Mouse (Mus musculus): ENCODE data around the gene Adck2.

DNA sequence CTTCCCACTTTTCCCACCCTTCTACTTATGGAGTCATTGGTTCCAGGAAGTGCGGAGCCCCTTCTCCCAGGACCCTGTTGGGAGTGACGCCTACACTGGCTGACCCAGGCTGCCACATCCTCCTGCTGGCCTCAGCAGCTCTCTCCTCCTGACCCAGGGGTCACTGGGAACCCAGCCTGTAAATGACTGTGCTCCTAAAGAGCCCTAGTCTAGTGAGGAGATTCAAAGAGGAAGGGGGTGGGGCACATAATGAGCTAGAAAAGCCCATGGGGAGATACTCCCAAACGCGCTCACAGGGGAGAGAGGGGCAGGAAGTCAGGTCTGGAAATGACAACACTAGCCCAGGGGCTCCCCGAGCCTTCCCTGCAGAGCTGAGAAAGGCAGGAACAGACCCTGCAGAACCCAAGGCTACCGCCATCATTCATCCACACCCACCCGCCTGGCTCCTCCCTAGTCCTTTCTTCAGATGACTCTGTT, 34.0 kb upstream of the Adck2 start:
- no peak for TF ChIP-seq GATA1 (IDR thresholded peaks at IDR 0.05; ENCODE audit: borderline replicate concordance, low read length)
- no peak for TF ChIP-seq FLI1 (IDR thresholded peaks at IDR 0.05; ENCODE audit: low read length)
